Comparison of ENCODE assay signal across 17 mouse cellular contexts in genomic region chr10:40124096-40124495, GRCm38 (mm10). TPM values are rescaled to one million over a fixed set of nuclear protein-coding genes. Genes with fewer than 3 reads are reported as not detected.
DNase-seq lines count a peak whose midpoint lies in the region; ATAC-seq and TF ChIP-seq lines count a peak whose summit lies in the region.
"Had no signal": no experiment of that assay in that cellular context is flagged by ENCODE, and none has a peak within 500 bp of the region (broad histone marks: within the 10 kb centered on the region; RNA-seq: fewer than 3 reads in every experiment).

No protein-coding gene starts in this region.

- no peaks in the 10 kb centered on the region for H3K9me3 ChIP-seq in heart, embryonic 10.5 days
- no peaks in the 10 kb centered on the region for H3K9me3 ChIP-seq in liver, embryonic 14.5 days (ENCODE audit: control insufficient read depth, low read length)
- no peaks in the 10 kb centered on the region for H3K9me3 ChIP-seq in liver, postnatal 0 days (ENCODE audit: low read length)
- no peaks in the 10 kb centered on the region for H3K9me3 ChIP-seq in hindbrain, embryonic 16.5 days (ENCODE audit: control insufficient read depth, low read length)
- H3K9me3 ChIP-seq: embryonic facial prominence, embryonic 10.5 days; heart, embryonic 13.5 days; hindbrain, embryonic 12.5 days had no signal

- DNase-seq in heart, embryonic 10.5 days (ENCODE audit: low spot score) = peak; percentile 56
- DNase-seq in heart, adult 9 months (ENCODE audit: low spot score in 2 of 2) = no peak
- no peak for DNase-seq in liver, embryonic 14.5 days (ENCODE audit: low read depth in 3 of 3, low spot score in 3 of 3)
- no peak for DNase-seq in liver, postnatal 0 days
- peak; percentile 83 for DNase-seq in retina, embryonic 14.5 days (ENCODE audit: low spot score)
- DNase-seq in gastrocnemius, postnatal 36 days = no peak
- DNase-seq: adrenal gland, adult 8-10 months; adrenal gland, postnatal 36 days; cerebellum, adult 2 months; cerebellum, postnatal 10 days; heart, adult 2 months; heart, postnatal 4 days had no signal

- ATAC-seq in liver, embryonic 14.5 days (ENCODE audit: insufficient read depth) = no peak
- ATAC-seq in liver, postnatal 0 days = no peak
- ATAC-seq in hindbrain, embryonic 16.5 days = no peak
- ATAC-seq: forebrain, embryonic 14.5 days had no signal

- intact Hi-C loops in gastrocnemius, postnatal 36 days (cut with DNase I) = no loop called here

- no peak for TF ChIP-seq CTCF in liver, embryonic 14.5 days (IDR thresholded peaks at IDR 0.05; ENCODE audit: low read depth)
- no peak for TF ChIP-seq CTCF in liver, postnatal 0 days (IDR thresholded peaks at IDR 0.05; ENCODE audit: low read depth)

- peaks cover 4% of the 10 kb centered on the region; the same call in 1 of the 2 replicates for H3K4me1 ChIP-seq in heart, embryonic 10.5 days
- H3K4me1 ChIP-seq in liver, embryonic 14.5 days (replicated peaks; ENCODE audit: control insufficient read depth in 2 of 2, insufficient read depth in 2 of 2, low read length in 1 of 2) = peaks cover 49 to 54% of the 10 kb centered on the region in 2 experiments
- peaks cover 18% of the 10 kb centered on the region; the same call in 1 of the 2 replicates for H3K4me1 ChIP-seq in liver, postnatal 0 days (ENCODE audit: insufficient read depth)
- no peaks in the 10 kb centered on the region for H3K4me1 ChIP-seq in hindbrain, embryonic 16.5 days (ENCODE audit: control insufficient read depth, insufficient read depth, low read depth, low read length)
- H3K4me1 ChIP-seq: embryonic facial prominence, embryonic 10.5 days; hindbrain, embryonic 12.5 days had no signal

- no peak overlapping the region for H3K27ac ChIP-seq in heart, embryonic 10.5 days
- peak overlapping the region; percentile 62 for H3K27ac ChIP-seq in liver, embryonic 14.5 days
- no peak overlapping the region for H3K27ac ChIP-seq in liver, postnatal 0 days (ENCODE audit: low read depth)
- no peak overlapping the region for H3K27ac ChIP-seq in hindbrain, embryonic 16.5 days (ENCODE audit: low read depth, low read length)
- H3K27ac ChIP-seq: embryonic facial prominence, embryonic 10.5 days; heart, adult 2 months; hindbrain, embryonic 12.5 days had no signal

- TF ChIP-seq EP300 in liver, embryonic 14.5 days (IDR thresholded peaks at IDR 0.05; ENCODE audit: low read depth) = no peak
- no peak for TF ChIP-seq EP300 in liver, postnatal 0 days (IDR thresholded peaks at IDR 0.05; ENCODE audit: low read depth)

- peak overlapping the region; percentile 25; the same call in 1 of the 2 replicates for H3K9ac ChIP-seq in liver, embryonic 14.5 days (replicated peaks)
- no peak overlapping the region for H3K9ac ChIP-seq in liver, postnatal 0 days (replicated peaks)
- H3K9ac ChIP-seq in hindbrain, embryonic 16.5 days (ENCODE audit: low read depth, low read length) = no peak overlapping the region
- H3K9ac ChIP-seq: heart, embryonic 13.5 days; hindbrain, embryonic 12.5 days had no signal

- H3K4me3 ChIP-seq in heart, embryonic 10.5 days = no peak overlapping the region
- H3K4me3 ChIP-seq in liver, embryonic 14.5 days (ENCODE audit: insufficient read depth in 1 of 2, low read depth in 2 of 2, low read length in 2 of 2) = no peak overlapping the region
- H3K4me3 ChIP-seq in liver, postnatal 0 days (ENCODE audit: low read depth, low read length) = no peak overlapping the region
- H3K4me3 ChIP-seq in hindbrain, embryonic 16.5 days (ENCODE audit: low read length) = no peak overlapping the region
- H3K4me3 ChIP-seq: embryonic facial prominence, embryonic 10.5 days; heart, adult 2 months; heart, embryonic 13.5 days; hindbrain, embryonic 12.5 days had no signal

- no peaks in the 10 kb centered on the region for H3K27me3 ChIP-seq in heart, embryonic 10.5 days (ENCODE audit: insufficient read depth, poor library complexity, severe bottlenecking)
- no peaks in the 10 kb centered on the region for H3K27me3 ChIP-seq in liver, embryonic 14.5 days (ENCODE audit: control insufficient read depth, insufficient read depth, low read length)
- no peaks in the 10 kb centered on the region for H3K27me3 ChIP-seq in liver, postnatal 0 days (ENCODE audit: insufficient read depth, low read length)
- H3K27me3 ChIP-seq in hindbrain, embryonic 16.5 days (replicated peaks; ENCODE audit: control insufficient read depth, insufficient read depth, low read length) = no peaks in the 10 kb centered on the region
- H3K27me3 ChIP-seq: heart, embryonic 13.5 days; hindbrain, embryonic 12.5 days had no signal

- 92% methylated on average over 2 of the region's 2 CpGs for WGBS in heart, embryonic 10.5 days
- WGBS in liver, embryonic 14.5 days (ENCODE audit: insufficient replicate concordance) = 87% methylated on average over 2 of the region's 2 CpGs
- WGBS in liver, postnatal 0 days (ENCODE audit: insufficient replicate concordance) = 87% methylated on average over 2 of the region's 2 CpGs
- 77% methylated on average over 2 of the region's 2 CpGs for WGBS in hindbrain, embryonic 16.5 days

- H3K36me3 ChIP-seq in heart, embryonic 10.5 days = no peaks in the 10 kb centered on the region
- H3K36me3 ChIP-seq in liver, embryonic 14.5 days (replicated peaks; ENCODE audit: control insufficient read depth, insufficient read depth, low read depth) = peaks cover 29% of the 10 kb centered on the region
- no peaks in the 10 kb centered on the region for H3K36me3 ChIP-seq in liver, postnatal 0 days (replicated peaks; ENCODE audit: insufficient read depth, low read length)
- no peaks in the 10 kb centered on the region for H3K36me3 ChIP-seq in hindbrain, embryonic 16.5 days (ENCODE audit: control insufficient read depth, insufficient read depth, low read length)
- H3K36me3 ChIP-seq: embryonic facial prominence, embryonic 10.5 days; heart, embryonic 13.5 days; hindbrain, embryonic 12.5 days had no signal

- peak overlapping the region; percentile 75 for H3K4me2 ChIP-seq in liver, embryonic 14.5 days (ENCODE audit: low read depth)
- H3K4me2 ChIP-seq in liver, postnatal 0 days (ENCODE audit: low read depth, low read length) = no peak overlapping the region
- H3K4me2 ChIP-seq in hindbrain, embryonic 16.5 days (ENCODE audit: low read length) = no peak overlapping the region
- H3K4me2 ChIP-seq: hindbrain, embryonic 12.5 days had no signal

RNA-seq across cellular contexts. Expression of gene Slc16a10, which starts 18.0 kb away (rescaled TPM):
- polyA plus RNA-seq in heart, embryonic 10.5 days (2016; fragmentation: Nextera tagmentation; extraction: Ambion mirVana) = 15.2 and 20.7 TPM in 2 replicates
- polyA plus RNA-seq in liver, embryonic 14.5 days (2012; rRNA removed) = 32.8 and 33.8 TPM in 2 replicates
- polyA plus RNA-seq in liver, embryonic 14.5 days (2014; fragmentation: Nextera tagmentation; extraction: Ambion mirVana) = 63.5 and 69.3 TPM in 2 replicates
- polyA plus RNA-seq in liver, postnatal 0 days (2015; fragmentation: Nextera tagmentation; extraction: Ambion mirVana) = 20.2 and 22.1 TPM in 2 replicates
- 6.1 and 7.2 TPM in 2 replicates for polyA plus RNA-seq in hindbrain, embryonic 16.5 days (2015; fragmentation: Nextera tagmentation; extraction: Ambion mirVana)
- 10 to 100 TPM; 35.3 to 40.5 TPM for total RNA-seq in gastrocnemius, postnatal 36 days (2021)

Comparison
In these comparisons a context has a peak if more than half of its experiments do, and no peak if none do; other contexts are left out.
1. DNase-seq: peak in heart, embryonic 10.5 days (single experiment) and retina, embryonic 14.5 days (single experiment); none in heart, adult 9 months (0 of 2), liver, embryonic 14.5 days (0 of 3), liver, postnatal 0 days (single experiment) and gastrocnemius, postnatal 36 days (0 of 2).